Mouse (Mus musculus) midbrain, postnatal 0 days (tissue): ENCODE results near the gene Adora2b. TPM values are rescaled to one million over a fixed set of nuclear protein-coding genes. Genes with fewer than 3 reads are reported as not detected.

Experiments
- ATAC-seq: fragments of 200-750 bp; cut with Nextera tagmentation; 2 replicates; pipeline ENCODE4 v1.8.0; 2017; ENCODE audit warnings: moderate number of reproducible peaks, mild to moderate bottlenecking, moderate TSS enrichment, moderate library complexity; ENCODE audit not compliant: low FRiP score
- DNase-seq: peaks from one replicate; pipeline ENCODE4 v3.0.0-alpha.2; 2015; ENCODE audit warnings: low spot score
- H3K27ac ChIP-seq: fragments of 300-500 bp; sonication (generic); 2 replicates; pipeline ENCODE4 v1.5.1; 2014; ENCODE audit warnings: low read depth, mild to moderate bottlenecking, low read length, mixed read lengths
- H3K27me3 ChIP-seq: fragments of 300-500 bp; sonication (generic); 2 replicates; pipeline ENCODE4 v1.6.1; 2014; ENCODE audit warnings: low read length, control low read depth, mixed read lengths; ENCODE audit not compliant: insufficient read depth
- H3K36me3 ChIP-seq: fragments of 300-500 bp; sonication (generic); 2 replicates; pipeline ENCODE4 v1.6.1; 2014; ENCODE audit warnings: low read length, control low read depth, mixed read lengths; ENCODE audit not compliant: insufficient read depth
- H3K4me1 ChIP-seq: fragments of 300-500 bp; sonication (generic); 2 replicates; pipeline ENCODE4 v1.6.1; 2014; ENCODE audit warnings: mild to moderate bottlenecking, control low read depth, antibody characterized with exemption, low read length, mixed read lengths; ENCODE audit not compliant: insufficient read depth
- H3K4me2 ChIP-seq: fragments of 300-500 bp; sonication (generic); 2 replicates; pipeline ENCODE4 v1.6.1; 2014; ENCODE audit warnings: low read depth, mild to moderate bottlenecking, low read length, mixed read lengths; ENCODE audit not compliant: poor library complexity, severe bottlenecking
- H3K4me3 ChIP-seq: fragments of 300-500 bp; sonication (generic); 2 replicates; pipeline ENCODE4 v1.5.1; 2014; ENCODE audit warnings: low read depth, mild to moderate bottlenecking, low read length, moderate library complexity
- H3K9ac ChIP-seq: fragments of 300-500 bp; sonication (generic); replicated peaks from 2 replicates; pipeline ENCODE4 v1.6.1; 2014; ENCODE audit warnings: mild to moderate bottlenecking, low read length, moderate library complexity, mixed read lengths; ENCODE audit not compliant: poor library complexity, severe bottlenecking
- H3K9me3 ChIP-seq: fragments of 300-500 bp; sonication (generic); 2 replicates; pipeline ENCODE4 v1.6.1; 2016; ENCODE audit warnings: low read length, control low read depth
- CTCF ChIP-seq: IDR thresholded peaks from 2 replicates; pipeline ENCODE4 v1.5.1; 2016; ENCODE audit warnings: antibody characterized with exemption, mild to moderate bottlenecking
- WGBS: fragments of 180-500 bp; shearing (Covaris S2); extraction: QIAGEN DNeasy Blood & Tissue Kit; methylation state at CpG from one replicate; pipeline ENCODE4 v1.1.7; 2014; 5-methylcytosine and 5-hydroxymethylcytosine counted together
- polyA plus RNA-seq: library from polyadenylated mRNA; unstranded; fragments of >200 nt; fragmentation: Nextera tagmentation; extraction: Ambion mirVana; gene quantifications from 2 replicates; pipeline ENCODE4 v1.2.1, GENCODE M21; 2015
- total RNA-seq: library from RNA; depleted of rRNA; stranded (reverse); fragments of >200 nt; gene quantifications from 2 replicates; pipeline ENCODE4 v1.2.3, GENCODE M21; 2014

Gene Adora2b
- total and polyA plus RNA-seq, 2 experiments from 2014 or later = 5.8 to 6.0 TPM

- Histone ChIP-seq H3K36me3 (no peaks in the 10 kb centered on the region), H3K4me1 (no peaks in the 10 kb centered on the region), H3K4me2 (no peak overlapping the region), H3K27ac (no peak overlapping the region), H3K4me3 (no peak overlapping the region), H3K27me3 (no peaks in the 10 kb centered on the region), H3K9me3 (no peaks in the 10 kb centered on the region), H3K9ac (no peak overlapping the region)
- WGBS = 82% methylated on average over 12 of the region's 12 CpGs
- no peak for TF ChIP-seq CTCF
- DNase-seq (no peak), ATAC-seq (no peak)
These were observed 8.0 kb upstream of the Adora2b start for GRCm38 (mm10) chr11:62240631-62241261.

- DNase-seq = no peak
- no peak overlapping the region for H3K4me2 ChIP-seq
- no peak for TF ChIP-seq CTCF
- H3K9me3 ChIP-seq = no peaks in the 10 kb centered on the region
- H3K27me3 ChIP-seq = no peaks in the 10 kb centered on the region
- no peak for ATAC-seq
- no peaks in the 10 kb centered on the region for H3K36me3 ChIP-seq
- H3K9ac ChIP-seq = no peak overlapping the region
- 89% methylated on average over 8 of the region's 8 CpGs for WGBS
- no peaks in the 10 kb centered on the region for H3K4me1 ChIP-seq
- H3K4me3 ChIP-seq = no peak overlapping the region
- H3K27ac ChIP-seq = no peak overlapping the region
These were observed 4.9 kb upstream of the Adora2b start for GRCm38 (mm10) chr11:62243871-62244270.

- no peak for TF ChIP-seq CTCF
- peaks cover 4% of the 10 kb centered on the region; the same call in 1 of the 2 replicates for H3K27me3 ChIP-seq
- no peak overlapping the region for H3K9ac ChIP-seq
- H3K27ac ChIP-seq = no peak overlapping the region
- H3K4me1 ChIP-seq = peaks cover 4% of the 10 kb centered on the region; the same call in 1 of the 2 replicates
- WGBS = 93% methylated on average over 4 of the region's 4 CpGs
- no peak overlapping the region for H3K4me2 ChIP-seq
- no peak for ATAC-seq
- H3K36me3 ChIP-seq = no peaks in the 10 kb centered on the region
- no peak for DNase-seq
- H3K4me3 ChIP-seq = no peak overlapping the region
- no peaks in the 10 kb centered on the region for H3K9me3 ChIP-seq
These were observed 4.3 kb upstream of the Adora2b start for GRCm38 (mm10) chr11:62244471-62244870.

GRCm38 (mm10) chr11:62247759-62248400 lies 904 bp upstream of the Adora2b start:
- peaks cover 14% of the 10 kb centered on the region for H3K27me3 ChIP-seq
- no peak overlapping the region for H3K27ac ChIP-seq
- peaks cover 6% of the 10 kb centered on the region; the same call in 1 of the 2 replicates for H3K4me1 ChIP-seq
- no peaks in the 10 kb centered on the region for H3K9me3 ChIP-seq
- WGBS = 38% methylated on average over 18 of the region's 18 CpGs
- TF ChIP-seq CTCF = no peak
- no peaks in the 10 kb centered on the region for H3K36me3 ChIP-seq
- no peak for DNase-seq
- no peak for ATAC-seq
- peak overlapping the region; percentile 67 for H3K4me3 ChIP-seq
- H3K4me2 ChIP-seq = peak overlapping the region; percentile 99
- H3K9ac ChIP-seq = no peak overlapping the region

- DNase-seq (peak; percentile 25), ATAC-seq (peak; percentile 31; the same call in 1 of the 2 replicates)
- H3K9me3 ChIP-seq = no peaks in the 10 kb centered on the region
- peaks cover 6% of the 10 kb centered on the region; the same call in 1 of the 2 replicates for H3K4me1 ChIP-seq
- no peaks in the 10 kb centered on the region for H3K36me3 ChIP-seq
- H3K4me3 ChIP-seq = peak overlapping the region; percentile 67
- H3K9ac ChIP-seq = peak overlapping the region; percentile 45
- H3K27ac ChIP-seq = 0 out of 2 replicates have a peak overlapping the region, but pooled peaks have one; percentile 6
- peak overlapping the region; percentile 99 for H3K4me2 ChIP-seq
- TF ChIP-seq CTCF = peak; percentile 48
- H3K27me3 ChIP-seq = peaks cover 14% of the 10 kb centered on the region
- WGBS = 2% methylated on average over 35 of the region's 35 CpGs
These were observed 668 bp downstream of the Adora2b start for GRCm38 (mm10) chr11:62249266-62250037.

GRCm38 (mm10) chr11:62251047-62251446 lies 2.3 kb downstream of the Adora2b start:
- Histone ChIP-seq H3K27me3 (peaks cover 14% of the 10 kb centered on the region), H3K4me3 (no peak overlapping the region), H3K9me3 (no peaks in the 10 kb centered on the region), H3K4me1 (peaks cover 6% of the 10 kb centered on the region; the same call in 1 of the 2 replicates), H3K27ac (no peak overlapping the region), H3K36me3 (no peaks in the 10 kb centered on the region), H3K4me2 (no peak overlapping the region), H3K9ac (no peak overlapping the region)
- 82% methylated on average over 11 of the region's 11 CpGs for WGBS
- DNase-seq (no peak), ATAC-seq (no peak)
- no peak for TF ChIP-seq CTCF
